Mouse (Mus musculus) embryonic fibroblast, embryonic 13.5 days (primary cell): ENCODE results near the gene Asgr2. TPM values are rescaled to one million over a fixed set of nuclear protein-coding genes. Genes with fewer than 3 reads are reported as not detected.
A peak's percentile ranks its signal among the peaks of the same experiment; 100 is the strongest.
"Not testable (repeated sequence)": the region's sequence is repeated elsewhere in the genome, so short reads cannot be mapped to it uniquely, and the experiment has no call there.

Experiments
- H3K27ac ChIP-seq: 2 replicates; pipeline ENCODE4 v1.5.1; 2012; ENCODE audit warnings: low read length, control low read depth, inconsistent platforms; ENCODE audit not compliant: insufficient read depth
- H3K4me1 ChIP-seq: 2 replicates; pipeline ENCODE4 v1.6.1; 2011; ENCODE audit warnings: low read length; ENCODE audit not compliant: control insufficient read depth, insufficient read depth
- H3K4me3 ChIP-seq: 2 replicates; pipeline ENCODE4 v1.5.1; 2011; ENCODE audit warnings: mild to moderate bottlenecking, control low read depth, low read length; ENCODE audit not compliant: insufficient read depth
- CTCF ChIP-seq: IDR thresholded peaks from 2 replicates; pipeline ENCODE4 v1.5.1; 2011; ENCODE audit warnings: mild to moderate bottlenecking, control low read depth, low read length, moderate library complexity, borderline replicate concordance; ENCODE audit not compliant: insufficient read depth
- POLR2A ChIP-seq: IDR thresholded peaks from 2 replicates; pipeline ENCODE4 v1.6.1; 2011; ENCODE audit warnings: low read depth, mild to moderate bottlenecking, control low read depth, low read length, moderate library complexity
- polyA plus RNA-seq: library from polyadenylated mRNA; stranded (reverse); fragments of >200 nt; gene quantifications from 2 replicates; pipeline ENCODE4 v1.2.4, GENCODE M21; 2011; ENCODE audit warnings: low read depth; ENCODE audit not compliant: missing spikeins, insufficient read length

Gene Asgr2
- polyA plus RNA-seq, 1 experiment, result not detected

DNA sequence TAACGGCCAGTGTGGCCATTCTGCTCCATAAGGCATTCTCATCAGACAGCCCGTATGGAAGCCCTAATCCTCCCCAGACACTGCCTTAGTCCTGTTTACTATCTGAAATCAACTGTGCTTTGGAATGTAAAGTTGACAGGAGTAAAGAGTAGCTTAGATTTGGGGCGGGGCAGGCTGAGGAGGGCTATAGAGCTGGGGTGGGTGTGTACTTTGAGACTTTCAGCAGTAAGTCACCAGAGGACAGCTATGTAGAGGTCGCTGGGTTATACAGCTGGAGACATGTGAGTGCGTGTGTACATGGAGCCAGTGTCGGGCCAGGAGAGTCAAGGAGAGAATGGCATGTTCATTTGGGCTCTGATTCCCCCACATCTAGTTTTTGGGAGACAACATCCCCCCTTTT lies 32.5 kb upstream of the Asgr2 start:
- H3K27ac ChIP-seq, result no peak overlapping the region
- TF ChIP-seq POLR2A, result no peak
- TF ChIP-seq CTCF, result no peak
- no peak overlapping the region for H3K4me3 ChIP-seq
- no peaks in the 10 kb centered on the region for H3K4me1 ChIP-seq

GRCm38 (mm10) chr11:70063053-70063452 lies 29.4 kb upstream of the Asgr2 start:
- Histone ChIP-seq H3K4me1 (no peaks in the 10 kb centered on the region), H3K27ac (no peak overlapping the region), H3K4me3 (no peak overlapping the region)
- TF ChIP-seq CTCF (no peak), POLR2A (no peak)

- no peak overlapping the region for H3K4me3 ChIP-seq
- no peaks in the 10 kb centered on the region for H3K4me1 ChIP-seq
- TF ChIP-seq CTCF (no peak), POLR2A (no peak)
- no peak overlapping the region for H3K27ac ChIP-seq
These were observed 25.7 kb upstream of the Asgr2 start for GRCm38 (mm10) chr11:70066701-70067100.

DNA sequence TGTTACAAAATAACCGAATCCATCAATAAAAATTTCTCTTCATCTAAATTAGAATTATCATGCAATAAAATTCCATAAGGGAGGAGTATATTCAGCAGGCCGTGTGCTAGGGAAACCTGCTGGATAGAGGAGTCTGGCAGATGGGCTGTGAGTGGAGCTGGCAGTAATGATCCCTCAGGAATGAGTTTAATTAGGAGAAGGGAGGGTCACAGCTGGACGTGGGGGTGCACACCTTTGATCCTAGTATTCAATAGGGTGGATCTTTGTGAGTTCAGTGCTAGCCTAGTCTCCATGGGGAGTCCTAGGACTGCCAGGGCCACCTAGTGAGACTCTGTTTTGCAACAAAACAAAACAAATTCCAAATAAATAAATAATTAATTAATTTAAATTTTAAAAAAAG lies 24.2 kb upstream of the Asgr2 start:
- TF ChIP-seq CTCF (no peak), POLR2A (no peak)
- no peak overlapping the region for H3K27ac ChIP-seq
- H3K4me1 ChIP-seq, result no peaks in the 10 kb centered on the region
- no peak overlapping the region for H3K4me3 ChIP-seq

- no peak for TF ChIP-seq CTCF
- TF ChIP-seq POLR2A, result no peak
- no peak overlapping the region for H3K4me3 ChIP-seq
- no peaks in the 10 kb centered on the region for H3K4me1 ChIP-seq
- H3K27ac ChIP-seq, result no peak overlapping the region
These were observed 22.4 kb upstream of the Asgr2 start for GRCm38 (mm10) chr11:70070057-70070456.

- H3K4me3 ChIP-seq, H3K4me1 ChIP-seq, H3K27ac ChIP-seq: not testable (repeated sequence)
These were observed 21.8 kb upstream of the Asgr2 start for GRCm38 (mm10) chr11:70070603-70071002.

DNA sequence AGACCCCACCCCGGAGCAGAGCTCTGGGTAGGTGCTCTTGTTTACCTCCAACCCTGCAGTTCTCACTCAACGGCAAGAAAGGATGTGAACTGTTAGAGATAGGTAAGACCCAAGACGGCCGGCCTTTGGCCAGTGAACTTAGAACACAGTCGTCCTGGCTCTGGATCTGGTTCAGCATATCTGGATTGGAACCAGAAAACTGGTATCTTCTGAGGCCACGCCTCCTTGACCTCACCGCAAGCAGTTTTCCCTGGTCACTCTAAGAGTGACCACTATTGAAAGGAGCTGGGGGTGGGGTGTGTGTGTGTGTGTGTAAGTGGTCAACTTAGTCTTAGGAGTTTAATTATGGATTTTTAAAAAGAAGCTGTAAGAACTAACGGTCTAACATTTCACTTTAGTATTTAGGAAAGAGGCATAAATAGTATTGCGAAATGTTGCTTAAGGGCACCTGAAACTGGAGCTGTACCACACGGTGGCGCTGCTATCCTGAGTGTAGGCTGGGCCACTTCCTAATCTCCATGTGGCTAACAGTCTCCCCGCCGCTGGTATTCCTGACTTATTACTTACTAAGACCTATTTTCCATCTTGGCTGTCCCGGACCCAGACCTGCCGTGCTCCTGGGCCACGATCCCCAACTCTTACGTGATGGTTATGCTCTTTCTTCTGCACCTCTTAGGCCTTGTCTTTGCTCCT lies 17.9 kb upstream of the Asgr2 start:
- H3K27ac ChIP-seq, result no peak overlapping the region
- no peaks in the 10 kb centered on the region for H3K4me1 ChIP-seq
- TF ChIP-seq POLR2A (no peak), CTCF (peak; percentile 94)

DNA sequence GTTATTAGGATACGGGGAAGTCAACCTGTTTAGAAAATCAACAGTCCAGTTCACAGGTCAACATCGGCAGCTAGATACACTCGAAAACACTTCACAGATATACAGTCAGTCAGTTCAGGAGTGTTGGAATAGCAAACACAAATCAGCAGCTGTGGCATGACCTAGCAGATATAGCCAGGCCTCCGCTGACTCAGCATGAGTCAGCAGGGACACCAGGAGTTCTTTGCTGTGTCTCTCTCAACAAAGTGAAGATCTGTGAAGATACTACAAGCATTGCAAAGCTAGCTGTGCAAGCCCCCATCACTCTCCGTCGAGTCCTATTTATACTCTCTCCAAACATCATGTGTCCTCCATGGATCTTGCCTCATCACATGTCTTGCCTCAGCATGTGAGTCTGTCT lies 16.9 kb upstream of the Asgr2 start:
- Histone ChIP-seq H3K27ac (no peak overlapping the region), H3K4me1 (0 out of 2 replicates have a peak, but pooled peaks cover 2% of the 10 kb centered on the region), H3K4me3 (no peak overlapping the region)
- TF ChIP-seq POLR2A (no peak), CTCF (no peak)

More for the DNA sequence above, 17.9 kb upstream of the Asgr2 start:
- no peak overlapping the region for H3K4me3 ChIP-seq

DNA sequence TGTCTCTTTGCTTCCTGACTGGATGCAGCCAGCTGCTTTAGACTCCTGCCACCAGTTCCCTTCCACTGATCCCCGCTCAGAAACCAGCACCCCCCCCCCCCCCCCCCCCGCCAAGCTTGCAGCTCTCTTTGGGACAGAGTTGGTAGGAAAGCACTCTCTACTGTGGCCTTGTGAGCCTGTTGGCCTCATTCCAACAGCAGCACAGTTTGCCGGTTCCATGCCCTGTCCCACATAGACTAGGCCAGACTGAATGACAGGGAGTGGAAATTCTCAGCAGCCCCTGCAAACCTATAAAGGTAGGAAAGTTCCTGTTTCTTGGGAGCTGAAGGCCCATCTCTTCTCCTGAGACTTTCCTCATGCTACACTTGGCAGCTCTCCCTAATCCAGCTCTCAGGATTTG lies 15.0 kb upstream of the Asgr2 start:
- Histone ChIP-seq H3K27ac (no peak overlapping the region), H3K4me3 (no peak overlapping the region), H3K4me1 (0 out of 2 replicates have a peak, but pooled peaks cover 2% of the 10 kb centered on the region)
- TF ChIP-seq CTCF (no peak), POLR2A (no peak)

GRCm38 (mm10) chr11:70079175-70079574 lies 13.3 kb upstream of the Asgr2 start:
- Histone ChIP-seq H3K27ac (no peak overlapping the region), H3K4me1 (0 out of 2 replicates have a peak, but pooled peaks cover 2% of the 10 kb centered on the region), H3K4me3 (no peak overlapping the region)
- TF ChIP-seq CTCF (no peak), POLR2A (no peak)
